Mouse (Mus musculus) forebrain, embryonic 11.5 days (tissue): Measurements from ENCODE around the gene Ccdc177. TPM values are rescaled to one million over a fixed set of nuclear protein-coding genes. Genes with fewer than 3 reads are reported as not detected.

ENCODE experiments used
- ATAC-seq: fragments of 200-750 bp; cut with Nextera tagmentation; replicated peaks from 2 replicates; pipeline ENCODE4 v1.8.0; 2017; ENCODE audit warnings: moderate TSS enrichment; ENCODE audit not compliant: low FRiP score
- DNase-seq: peaks from one replicate; pipeline ENCODE4 v3.0.0-alpha.2; 2017; ENCODE audit warnings: low spot score
- H3K27ac ChIP-seq: fragments of 300-500 bp; sonication (generic); 2 replicates; pipeline ENCODE4 v1.5.1; 2014; ENCODE audit warnings: low read depth, low read length
- H3K27me3 ChIP-seq: fragments of 300-500 bp; sonication (generic); 2 replicates; pipeline ENCODE4 v1.6.1; 2014; ENCODE audit warnings: mild to moderate bottlenecking, low read length, mixed read lengths; ENCODE audit not compliant: control insufficient read depth, insufficient read depth
- H3K36me3 ChIP-seq: fragments of 300-500 bp; sonication (generic); 2 replicates; pipeline ENCODE4 v1.6.1; 2014; ENCODE audit warnings: mild to moderate bottlenecking, low read length, moderate library complexity, mixed read lengths; ENCODE audit not compliant: control insufficient read depth, insufficient read depth
- H3K4me1 ChIP-seq: fragments of 300-500 bp; sonication (generic); replicated peaks from 2 replicates; pipeline ENCODE4 v1.6.1; 2014; ENCODE audit warnings: low read length, mixed read lengths; ENCODE audit not compliant: control insufficient read depth, insufficient read depth
- H3K4me2 ChIP-seq: fragments of 300-500 bp; sonication (generic); 2 replicates; pipeline ENCODE4 v1.6.1; 2014; ENCODE audit warnings: low read depth, mild to moderate bottlenecking, low read length, moderate library complexity, mixed read lengths; ENCODE audit not compliant: severe bottlenecking
- H3K4me3 ChIP-seq: fragments of 300-500 bp; sonication (generic); 2 replicates; pipeline ENCODE4 v1.5.1; 2014; ENCODE audit warnings: low read depth, low read length
- H3K9ac ChIP-seq: fragments of 300-500 bp; sonication (generic); 2 replicates; pipeline ENCODE4 v1.6.1; 2014; ENCODE audit warnings: low read length
- H3K9me3 ChIP-seq: fragments of 300-500 bp; sonication (generic); 2 replicates; pipeline ENCODE4 v1.6.1; 2016; ENCODE audit warnings: low read length, mixed read lengths; ENCODE audit not compliant: control insufficient read depth
- WGBS: fragments of 180-500 bp; shearing (Covaris S2); extraction: QIAGEN DNeasy Blood & Tissue Kit; methylation state at CpG from one replicate; pipeline ENCODE4 v1.1.7; 2014; 5-methylcytosine and 5-hydroxymethylcytosine counted together
- polyA plus RNA-seq: library from polyadenylated mRNA; unstranded; fragments of >200 nt; fragmentation: Nextera tagmentation; extraction: Ambion mirVana; gene quantifications from 2 replicates; pipeline ENCODE4 v1.2.1, GENCODE M21; 2014

Gene Ccdc177
- polyA plus RNA-seq: 5.1 and 6.8 TPM in 2 replicates

DNA sequence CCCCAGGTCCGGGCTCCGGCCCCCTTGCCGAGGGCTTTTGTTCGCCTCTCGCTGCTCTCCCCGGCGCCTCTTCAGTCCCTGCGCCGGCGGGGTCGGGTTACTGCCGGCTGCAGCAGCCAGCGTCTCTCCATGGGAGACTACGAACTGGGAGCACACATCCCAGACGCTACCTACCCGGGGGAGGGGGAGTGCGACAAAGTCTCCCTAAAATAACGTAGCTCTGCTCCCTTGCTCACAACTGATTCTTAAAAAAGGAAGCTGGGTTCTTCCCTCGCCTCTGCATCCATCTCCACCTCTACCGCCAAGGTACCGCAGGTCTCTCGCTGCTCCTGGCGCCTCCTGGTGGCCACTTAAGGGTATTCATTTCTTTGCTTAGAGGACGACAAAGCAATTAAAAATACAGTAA is at the start of gene Ccdc177:
Ccdc177 (minus strand) TSS at position 292 of the 406 bp plus-strand sequence.
- H3K4me1 ChIP-seq: peaks cover 6% of the 10 kb centered on the region; the same call in 1 of the 2 replicates
- peak within 1 kb of the TSS; percentile 62 for H3K4me2 ChIP-seq
- ATAC-seq (peak; percentile 71), DNase-seq (peak; percentile 91)
- H3K9me3 ChIP-seq: peaks cover 36% of the 10 kb centered on the region
- peak within 1 kb of the TSS; percentile 94 for H3K9ac ChIP-seq
- H3K4me3 ChIP-seq: peak within 1 kb of the TSS; percentile 51
- H3K36me3 ChIP-seq: peaks cover 37% of the 10 kb centered on the region
- H3K27me3 ChIP-seq: peaks cover 3% of the 10 kb centered on the region; the same call in 1 of the 2 replicates
- 0% methylated on average over 24 of the region's 24 CpGs for WGBS
- peak within 1 kb of the TSS; percentile 99 for H3K27ac ChIP-seq

DNA sequence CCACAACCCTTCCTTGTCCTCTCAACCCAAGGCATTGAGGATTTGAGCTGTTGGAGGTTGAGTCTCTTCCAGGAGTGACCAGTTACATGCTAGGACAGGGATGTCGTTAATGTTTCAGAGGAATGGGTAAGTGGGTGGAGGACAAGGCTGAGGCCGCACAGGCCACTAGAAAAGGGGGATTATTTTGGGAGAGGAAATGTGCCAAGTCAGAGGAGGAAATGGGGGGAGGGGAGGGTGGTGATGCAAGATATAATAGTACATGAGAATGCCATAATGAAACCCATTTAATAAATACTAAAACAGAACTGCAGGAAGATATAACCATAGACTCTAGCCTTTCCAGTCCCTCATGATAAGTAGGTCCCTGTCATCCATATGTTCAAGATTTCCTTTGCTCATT is 49.5 kb upstream of the Ccdc177 start:
- Histone ChIP-seq H3K27me3 (no peaks in the 10 kb centered on the region), H3K4me3 (no peak overlapping the region), H3K4me1 (peaks cover 7% of the 10 kb centered on the region), H3K27ac (no peak overlapping the region), H3K4me2 (no peak overlapping the region), H3K36me3 (no peaks in the 10 kb centered on the region), H3K9ac (no peak overlapping the region), H3K9me3 (no peaks in the 10 kb centered on the region)
- ATAC-seq (no peak), DNase-seq (no peak)
- 84% methylated on average over 2 of the region's 2 CpGs for WGBS

DNA sequence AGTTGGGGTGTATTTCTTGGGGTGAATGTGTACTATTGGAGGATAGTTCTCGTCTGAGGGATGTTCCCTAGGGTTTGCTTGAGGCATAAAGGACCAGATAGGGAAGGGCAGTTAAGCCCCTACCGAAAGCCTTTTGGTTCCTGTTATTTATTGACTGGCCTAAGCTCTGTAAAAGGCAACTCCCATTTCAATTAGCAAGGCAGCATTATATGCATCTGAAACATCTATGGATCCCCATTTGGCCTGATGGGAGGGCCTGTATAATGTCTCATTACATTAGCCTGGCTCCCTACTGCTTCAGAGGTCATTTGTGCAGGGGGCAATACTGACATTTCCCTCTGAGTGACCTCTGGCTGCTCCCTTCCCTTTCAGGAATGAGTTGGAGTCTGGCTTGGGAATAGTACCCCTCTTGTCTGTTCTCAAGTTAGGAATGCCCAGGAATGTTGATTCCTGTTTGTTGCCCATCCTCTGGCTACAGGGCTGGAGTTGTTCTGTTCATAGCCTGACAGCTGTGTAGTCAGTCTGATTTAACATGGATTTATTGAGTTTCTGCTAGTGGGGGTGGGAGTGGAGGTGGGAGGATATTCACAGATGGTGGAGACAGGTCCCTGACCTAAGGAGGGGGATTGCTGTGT is 47.1 kb upstream of the Ccdc177 start:
- Histone ChIP-seq H3K36me3 (no peaks in the 10 kb centered on the region), H3K27ac (no peak overlapping the region), H3K4me3 (no peak overlapping the region), H3K4me1 (peaks cover 7% of the 10 kb centered on the region), H3K9ac (no peak overlapping the region), H3K9me3 (no peaks in the 10 kb centered on the region), H3K4me2 (no peak overlapping the region), H3K27me3 (no peaks in the 10 kb centered on the region)
- WGBS: 25% methylated on average over 2 of the region's 2 CpGs
- ATAC-seq: no peak
- no peak for DNase-seq

DNA sequence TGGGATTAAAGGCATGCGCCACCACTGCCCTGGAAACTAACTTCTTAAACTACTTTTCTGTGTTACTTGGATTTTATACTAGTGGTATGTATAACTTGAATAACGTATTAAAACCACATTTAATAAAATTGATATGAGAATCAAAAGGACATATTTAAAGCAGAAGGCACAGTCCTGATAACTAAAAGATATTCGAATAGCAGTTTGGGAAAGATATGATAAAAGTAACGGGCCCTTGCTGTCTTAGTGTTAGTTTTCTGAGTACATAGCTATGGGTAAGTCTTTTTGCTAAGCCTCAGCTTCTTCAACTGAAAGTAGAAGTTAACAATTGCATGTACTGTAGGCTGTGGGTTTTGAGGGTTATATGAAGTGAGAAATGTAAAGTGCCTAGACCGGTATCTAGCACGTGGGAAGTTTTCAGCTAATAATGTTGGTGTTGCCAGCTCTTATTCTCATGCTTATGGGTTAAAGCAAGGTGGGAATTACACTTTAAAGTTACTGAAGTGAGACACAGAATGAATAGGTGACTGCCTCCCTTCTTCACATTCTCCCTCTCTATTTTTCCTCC is 44.5 kb upstream of the Ccdc177 start:
- Histone ChIP-seq H3K4me2 (no peak overlapping the region), H3K36me3 (no peaks in the 10 kb centered on the region), H3K9me3 (no peaks in the 10 kb centered on the region), H3K27me3 (no peaks in the 10 kb centered on the region), H3K27ac (no peak overlapping the region), H3K9ac (no peak overlapping the region), H3K4me1 (no peaks in the 10 kb centered on the region; the same call in 1 of the 2 replicates), H3K4me3 (no peak overlapping the region)
- no peak for ATAC-seq
- no peak for DNase-seq
- WGBS: 96% methylated on average over 6 of the region's 6 CpGs

DNA sequence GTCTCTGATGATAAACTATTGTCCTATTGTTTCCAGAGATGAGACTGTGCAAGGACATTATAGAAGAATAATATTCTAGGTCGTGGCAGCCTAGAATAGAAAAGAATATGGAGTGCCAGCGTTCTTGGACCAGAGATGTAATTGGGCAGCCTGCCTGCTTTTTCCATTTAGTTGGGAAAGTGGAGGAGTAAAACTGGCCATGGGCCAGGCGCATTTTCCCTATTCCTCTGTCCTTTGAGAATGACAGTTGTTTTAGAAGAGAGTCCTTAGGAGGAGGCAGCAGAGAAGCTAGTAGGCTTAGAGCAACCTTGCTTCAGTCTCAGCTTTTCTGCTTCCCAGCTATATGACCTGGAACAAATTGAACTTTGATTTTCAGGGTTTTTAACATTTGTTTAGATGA is 43.4 kb upstream of the Ccdc177 start:
- Histone ChIP-seq H3K27ac (no peak overlapping the region), H3K27me3 (no peaks in the 10 kb centered on the region), H3K9me3 (no peaks in the 10 kb centered on the region), H3K4me1 (no peaks in the 10 kb centered on the region; the same call in 1 of the 2 replicates), H3K4me3 (no peak overlapping the region), H3K9ac (no peak overlapping the region), H3K4me2 (no peak overlapping the region), H3K36me3 (no peaks in the 10 kb centered on the region)
- 74% methylated on average over 3 of the region's 3 CpGs for WGBS
- DNase-seq: no peak
- no peak for ATAC-seq

DNA sequence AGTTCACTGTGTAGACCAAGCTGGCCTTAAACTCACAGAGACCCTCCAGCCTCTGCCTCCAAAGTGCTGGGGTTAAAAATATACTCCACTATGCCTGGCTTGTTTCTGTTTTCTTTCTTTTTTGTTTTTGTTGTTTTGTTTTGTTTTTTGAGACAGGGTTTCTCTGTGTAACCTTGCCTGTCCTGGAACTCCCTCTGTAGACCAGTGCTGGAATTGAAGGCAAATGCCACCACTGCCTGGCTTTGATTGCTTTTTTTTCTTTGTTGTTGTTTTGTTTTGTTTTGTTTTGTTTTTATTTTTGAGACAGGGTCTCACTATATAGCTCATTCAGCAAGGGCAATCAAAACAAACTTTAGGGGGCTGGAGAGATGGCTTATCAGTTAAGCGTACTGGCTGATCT is 41.0 kb upstream of the Ccdc177 start:
- H3K4me3 ChIP-seq: no peak overlapping the region
- no peaks in the 10 kb centered on the region for H3K36me3 ChIP-seq
- no peak overlapping the region for H3K9ac ChIP-seq
- no peak for DNase-seq
- no peak overlapping the region for H3K4me2 ChIP-seq
- H3K27ac ChIP-seq: no peak overlapping the region
- ATAC-seq: no peak
- WGBS: 91% methylated on average over 1 of the region's 1 CpGs
- no peaks in the 10 kb centered on the region for H3K4me1 ChIP-seq
- no peaks in the 10 kb centered on the region for H3K9me3 ChIP-seq
- no peaks in the 10 kb centered on the region for H3K27me3 ChIP-seq

DNA sequence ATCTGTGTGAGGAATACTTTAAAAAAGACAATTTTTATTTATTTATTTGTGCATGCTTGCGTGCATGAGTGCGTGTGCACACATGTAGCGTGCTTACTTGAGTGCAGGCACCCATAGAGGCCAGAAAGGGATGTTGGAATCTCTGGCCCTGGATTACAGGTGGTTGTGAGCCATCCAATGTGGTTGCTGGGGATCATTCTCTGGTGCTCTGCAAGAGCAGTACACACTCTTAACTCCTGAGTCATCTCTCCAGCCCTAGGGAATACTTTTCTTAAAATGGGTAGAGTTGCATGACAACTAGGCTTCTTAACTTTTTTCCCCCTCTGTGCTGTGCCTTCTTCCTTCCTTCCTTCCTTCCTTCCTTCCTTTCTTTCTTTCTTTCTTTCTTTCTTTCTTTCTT is 39.7 kb upstream of the Ccdc177 start:
- Histone ChIP-seq H3K27me3 (no peaks in the 10 kb centered on the region), H3K4me2 (no peak overlapping the region), H3K4me3 (no peak overlapping the region), H3K36me3 (no peaks in the 10 kb centered on the region), H3K4me1 (no peaks in the 10 kb centered on the region), H3K27ac (no peak overlapping the region), H3K9me3 (no peaks in the 10 kb centered on the region), H3K9ac (no peak overlapping the region)
- 97% methylated on average over 3 of the region's 3 CpGs for WGBS
- no peak for DNase-seq
- ATAC-seq: no peak

DNA sequence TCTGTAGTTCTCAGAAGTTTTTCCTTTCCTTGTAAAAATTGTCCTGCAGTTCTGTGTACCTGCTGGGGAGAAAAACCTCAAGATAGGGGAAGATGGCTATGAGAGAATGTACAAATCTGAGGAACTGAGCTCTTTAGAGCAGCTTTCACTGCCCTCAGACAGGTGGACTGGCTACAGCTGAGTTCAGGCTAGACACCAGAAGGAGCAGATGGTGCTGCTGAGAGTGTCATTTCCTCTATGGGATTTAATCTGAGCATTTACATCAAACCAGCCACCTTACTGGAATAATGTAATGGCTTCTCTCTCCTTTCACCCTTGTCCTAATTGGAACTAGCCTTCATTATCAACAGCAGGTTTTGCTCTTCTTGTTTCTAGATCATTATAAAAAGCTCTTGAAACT is 37.8 kb upstream of the Ccdc177 start:
- H3K27ac ChIP-seq: no peak overlapping the region
- no peak overlapping the region for H3K4me3 ChIP-seq
- no peaks in the 10 kb centered on the region for H3K27me3 ChIP-seq
- no peak overlapping the region for H3K9ac ChIP-seq
- ATAC-seq (no peak), DNase-seq (no peak)
- H3K4me2 ChIP-seq: no peak overlapping the region
- H3K9me3 ChIP-seq: no peaks in the 10 kb centered on the region
- no peaks in the 10 kb centered on the region for H3K36me3 ChIP-seq
- no peaks in the 10 kb centered on the region for H3K4me1 ChIP-seq
